Mouse (Mus musculus) erythroblast, embryonic 14.5 days (primary cell): Measurements from ENCODE around the gene Mfsd12. TPM values are rescaled to one million over a fixed set of nuclear protein-coding genes. Genes with fewer than 3 reads are reported as not detected.

ENCODE experiments used
- H3K27me3 ChIP-seq: 2 replicates; pipeline ENCODE4 v1.6.1; 2012; ENCODE audit warnings: inconsistent platforms; ENCODE audit not compliant: control insufficient read depth
- H3K36me3 ChIP-seq: 2 replicates; pipeline ENCODE4 v1.6.1; 2012; ENCODE audit warnings: mild to moderate bottlenecking, inconsistent platforms; ENCODE audit not compliant: control insufficient read depth
- H3K4me1 ChIP-seq: 2 replicates; pipeline ENCODE4 v1.6.1; 2012; ENCODE audit warnings: inconsistent platforms; ENCODE audit not compliant: control insufficient read depth
- H3K4me3 ChIP-seq: replicated peaks from 2 replicates; pipeline ENCODE3; 2012; ENCODE audit warnings: moderate library complexity, mild to moderate bottlenecking, inconsistent platforms
- H3K9me3 ChIP-seq: 2 replicates; pipeline ENCODE4 v1.6.1; 2012; ENCODE audit warnings: low read length, inconsistent platforms, mixed read lengths; ENCODE audit not compliant: control insufficient read depth
- GATA1 ChIP-seq: IDR thresholded peaks from 2 replicates; pipeline ENCODE4 v1.6.1; 2012; ENCODE audit warnings: low read length, inconsistent platforms, mixed read lengths
- TAL1 ChIP-seq: IDR thresholded peaks from 3 replicates; pipeline ENCODE4 v1.6.1; 2012; ENCODE audit warnings: low read length, inconsistent platforms, mixed read lengths
- polyA plus RNA-seq: library from polyadenylated mRNA; stranded (reverse); fragments of >175 nt; gene quantifications from 2 replicates; pipeline ENCODE4 v1.2.3, GENCODE M21; 2012

The Mfsd12 gene
- polyA plus RNA-seq, 1 experiment: 6.7 TPM

GRCm38 (mm10) chr10:81392270-81392669 lies 35.0 kb downstream of the Mfsd12 start:
- H3K9me3 ChIP-seq: no peaks in the 10 kb centered on the region
- TF ChIP-seq GATA1 (no peak), TAL1 (no peak)
- H3K27me3 ChIP-seq: no peaks in the 10 kb centered on the region; the same call in none of the 2 replicates
- H3K36me3 ChIP-seq: peaks cover 36% of the 10 kb centered on the region
- H3K4me1 ChIP-seq: peaks cover 43% of the 10 kb centered on the region
- H3K4me3 ChIP-seq: no peak overlapping the region

GRCm38 (mm10) chr10:81392781-81393185 lies 35.5 kb downstream of the Mfsd12 start, which contains the start of gene Smim24:
Gene Smim24, plus strand, starts transcription at chr10:81393051.
- H3K9me3 ChIP-seq: no peaks in the 10 kb centered on the region
- H3K27me3 ChIP-seq: no peaks in the 10 kb centered on the region; the same call in none of the 2 replicates
- H3K4me3 ChIP-seq: peak within 1 kb of the TSS; percentile 25
- peaks cover 40% of the 10 kb centered on the region for H3K4me1 ChIP-seq
- H3K36me3 ChIP-seq: peaks cover 30% of the 10 kb centered on the region
- no peak for TF ChIP-seq TAL1
- no peak for TF ChIP-seq GATA1

GRCm38 (mm10) chr10:81393456-81394063 lies 36.3 kb downstream of the Mfsd12 start:
- Histone ChIP-seq H3K27me3 (no peaks in the 10 kb centered on the region; the same call in none of the 2 replicates), H3K4me3 (peak overlapping the region; percentile 25), H3K9me3 (no peaks in the 10 kb centered on the region), H3K36me3 (peaks cover 23% of the 10 kb centered on the region), H3K4me1 (peaks cover 35% of the 10 kb centered on the region)
- no peak for TF ChIP-seq TAL1
- no peak for TF ChIP-seq GATA1

DNA sequence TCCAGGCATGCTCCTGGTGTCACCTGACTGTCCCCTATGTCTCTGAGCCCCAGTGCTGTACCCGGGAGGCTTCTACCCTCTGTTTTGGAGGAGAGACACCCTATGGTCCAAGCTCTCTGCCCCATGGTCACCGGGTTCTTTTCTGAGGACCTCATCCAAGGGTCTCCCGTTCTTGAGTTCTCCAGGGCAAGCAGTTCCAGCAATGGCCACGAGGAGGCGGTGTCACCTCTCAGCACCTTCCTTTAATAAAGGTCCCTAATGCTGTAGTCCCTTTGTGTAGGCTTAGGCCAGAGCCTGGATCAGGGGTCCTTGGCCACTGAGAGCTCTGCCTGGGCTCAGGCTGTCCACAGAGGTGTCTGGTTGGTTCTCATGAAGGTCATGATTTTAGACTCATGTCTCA lies 37.8 kb downstream of the Mfsd12 start:
- H3K36me3 ChIP-seq: peaks cover 11% of the 10 kb centered on the region
- no peaks in the 10 kb centered on the region; the same call in none of the 2 replicates for H3K27me3 ChIP-seq
- TF ChIP-seq TAL1 (no peak), GATA1 (no peak)
- peaks cover 25% of the 10 kb centered on the region for H3K4me1 ChIP-seq
- no peak overlapping the region for H3K4me3 ChIP-seq
- H3K9me3 ChIP-seq: no peaks in the 10 kb centered on the region

- peaks cover 28% of the 10 kb centered on the region for H3K4me1 ChIP-seq
- H3K4me3 ChIP-seq: no peak overlapping the region
- H3K36me3 ChIP-seq: peaks cover 8% of the 10 kb centered on the region
- H3K27me3 ChIP-seq: peaks cover 2% of the 10 kb centered on the region
- H3K9me3 ChIP-seq: no peaks in the 10 kb centered on the region
- TF ChIP-seq TAL1: no peak
- no peak for TF ChIP-seq GATA1
Measured at GRCm38 (mm10) chr10:81395865-81396264, 38.6 kb downstream of the Mfsd12 start.

- no peak overlapping the region for H3K4me3 ChIP-seq
- H3K4me1 ChIP-seq: peaks cover 35% of the 10 kb centered on the region
- H3K27me3 ChIP-seq: peaks cover 4% of the 10 kb centered on the region
- H3K9me3 ChIP-seq: no peaks in the 10 kb centered on the region
- peaks cover 5% of the 10 kb centered on the region; the same call in 1 of the 2 replicates for H3K36me3 ChIP-seq
- TF ChIP-seq GATA1 (no peak), TAL1 (no peak)
Measured at GRCm38 (mm10) chr10:81396749-81397148, 39.5 kb downstream of the Mfsd12 start.

DNA sequence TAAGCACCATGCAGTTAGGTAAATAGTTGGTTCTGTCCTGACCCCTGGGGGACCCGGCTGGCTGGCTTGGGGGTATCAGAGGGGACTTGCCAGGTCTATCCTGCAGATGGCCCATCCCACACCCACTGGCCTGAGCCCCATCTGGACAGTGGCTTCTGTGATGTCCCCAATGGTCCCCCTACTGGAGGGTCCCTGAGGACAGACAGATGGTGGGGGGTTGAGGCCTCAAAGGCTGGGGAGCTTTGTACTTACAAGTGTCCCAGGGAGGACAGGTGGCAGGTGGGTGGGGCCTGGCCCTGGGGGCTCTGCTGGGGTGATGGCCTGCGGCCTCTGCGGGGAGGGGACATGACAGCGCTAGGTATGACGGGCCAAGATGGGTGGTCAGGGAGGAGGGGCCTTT lies 42.0 kb downstream of the Mfsd12 start:
- H3K4me1 ChIP-seq: peaks cover 23% of the 10 kb centered on the region
- TF ChIP-seq GATA1 (no peak), TAL1 (no peak)

GRCm38 (mm10) chr10:81399798-81400308 lies 42.6 kb downstream of the Mfsd12 start:
- peaks cover 25% of the 10 kb centered on the region for H3K27me3 ChIP-seq
- H3K36me3 ChIP-seq: peaks cover 5% of the 10 kb centered on the region; the same call in 1 of the 2 replicates
- H3K4me1 ChIP-seq: peaks cover 27% of the 10 kb centered on the region
- H3K4me3 ChIP-seq: no peak overlapping the region
- TF ChIP-seq GATA1: no peak
- no peak for TF ChIP-seq TAL1
- no peaks in the 10 kb centered on the region for H3K9me3 ChIP-seq

More for the DNA sequence above, 42.0 kb downstream of the Mfsd12 start:
- peaks cover 5% of the 10 kb centered on the region; the same call in 1 of the 2 replicates for H3K36me3 ChIP-seq
- H3K9me3 ChIP-seq: no peaks in the 10 kb centered on the region
- H3K27me3 ChIP-seq: peaks cover 19% of the 10 kb centered on the region
- no peak overlapping the region for H3K4me3 ChIP-seq

DNA sequence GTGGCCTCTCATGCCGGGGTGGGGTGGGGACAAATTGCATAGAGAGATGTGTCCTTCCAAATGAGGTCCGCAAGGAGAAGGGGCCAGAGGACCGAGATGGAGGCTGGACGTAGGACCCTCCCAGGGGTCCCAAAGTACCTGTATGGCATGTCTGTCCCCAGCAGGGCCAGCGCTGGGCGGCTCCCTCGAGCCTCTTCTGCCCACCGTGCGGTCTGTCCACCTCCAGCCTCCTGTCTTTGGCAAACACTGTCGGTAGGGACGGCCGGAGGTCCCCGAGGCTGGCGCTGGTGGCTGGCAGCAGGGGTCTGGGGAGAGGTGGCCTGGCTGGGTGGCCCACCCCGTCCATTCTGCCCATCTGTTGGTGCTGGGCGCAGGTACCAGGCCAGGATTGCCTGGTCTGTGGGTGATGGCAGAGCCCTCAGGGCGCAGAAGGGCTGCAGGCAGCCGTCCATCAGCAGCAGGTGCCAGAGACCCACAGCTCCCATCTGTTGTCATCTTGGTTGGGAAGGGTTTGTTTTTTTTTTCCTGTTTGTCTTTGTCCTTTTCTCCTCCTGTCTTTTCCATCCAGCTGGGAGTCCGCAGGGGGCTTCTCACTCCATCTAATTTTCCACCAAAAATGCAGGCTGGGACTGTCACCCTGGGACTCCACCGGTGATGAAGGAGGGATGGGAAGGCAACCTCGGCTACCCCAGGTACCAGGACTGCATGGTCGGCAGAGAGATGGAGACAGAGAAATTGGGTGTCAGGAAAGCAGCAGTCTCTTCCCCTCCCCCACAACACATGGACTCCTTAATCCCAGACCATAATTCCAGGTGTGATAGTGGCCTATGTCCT lies 43.3 kb downstream of the Mfsd12 start:
- H3K9me3 ChIP-seq: no peaks in the 10 kb centered on the region
- H3K36me3 ChIP-seq: peaks cover 5% of the 10 kb centered on the region; the same call in 1 of the 2 replicates

More for the DNA sequence above, 43.3 kb downstream of the Mfsd12 start:
- peaks cover 28% of the 10 kb centered on the region for H3K4me1 ChIP-seq
- TF ChIP-seq GATA1 (no peak), TAL1 (no peak)
- H3K27me3 ChIP-seq: peaks cover 30% of the 10 kb centered on the region
- no peak overlapping the region for H3K4me3 ChIP-seq
